Mouse (Mus musculus) small intestine, adult 2 months (tissue): ENCODE measurements around the gene Ccna1.

ENCODE experiments used
- CTCF ChIP-seq: fragments of 200-500 bp; IDR thresholded peaks from 2 replicates; pipeline ENCODE4 v1.5.1; 2012; ENCODE audit warnings: low read depth, mild to moderate bottlenecking, control low read depth, inconsistent platforms, low read length, moderate library complexity, mixed read lengths; ENCODE audit not compliant: insufficient replicate concordance, insufficient read length; ENCODE audit errors: extremely low read depth
- POLR2A ChIP-seq: fragments of 200-500 bp; IDR thresholded peaks from 2 replicates; pipeline ENCODE4 v1.6.1; 2012; ENCODE audit warnings: low read depth, mild to moderate bottlenecking, control low read depth, inconsistent platforms, low read length, moderate library complexity

- TF ChIP-seq POLR2A (no peak), CTCF (no peak)
Observed at GRCm38 (mm10) chr3:55056376-55056775, 1.1 kb upstream of the Ccna1 start.
